Mouse (Mus musculus): ENCODE data around the gene Hddc3. TPM values are rescaled to one million over a fixed set of nuclear protein-coding genes. Genes with fewer than 3 reads are reported as not detected.

Hddc3 gene
- polyA plus RNA-seq, 1 experiment from 2014 or later = 20.2 TPM

DNA sequence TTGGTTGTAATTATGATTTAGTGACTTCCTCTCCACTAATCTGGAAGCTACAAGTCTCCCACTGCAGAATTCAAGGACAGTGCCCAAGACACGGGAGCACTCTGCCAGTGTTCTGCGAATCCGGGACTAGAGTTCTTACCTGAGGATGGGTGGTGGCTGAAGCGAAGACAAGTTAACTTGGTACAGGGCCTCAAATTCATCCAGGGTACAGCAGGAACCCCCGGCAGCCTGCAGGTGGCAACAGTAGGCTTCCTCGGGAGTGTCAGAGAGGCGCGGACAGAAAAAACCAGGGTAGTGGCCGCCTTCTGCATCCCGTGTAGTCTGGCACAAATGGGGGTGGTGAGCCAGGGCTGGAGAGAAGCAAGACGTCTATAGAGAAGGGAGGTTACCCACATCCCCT lies 2.1 kb upstream of the Hddc3 start, which contains the start of gene Unc45a:
TSS of gene Unc45a (minus strand) at position 213 of the 400 bp plus-strand sequence.
- no peaks in the 10 kb centered on the region for H3K9me3 ChIP-seq (replicated peaks; ENCODE audit: low read length)
- peak within 1 kb of the TSS; percentile 89 for H3K27ac ChIP-seq
- peaks cover 16% of the 10 kb centered on the region for H3K36me3 ChIP-seq (ENCODE audit: insufficient read depth, low read length)
- peak within 1 kb of the TSS; percentile 63 for H3K4me3 ChIP-seq (replicated peaks; ENCODE audit: low read depth, low read length)
- peak; percentile 82 for TF ChIP-seq CTCF (IDR thresholded peaks at IDR 0.05; ENCODE audit: low read depth)
- ATAC-seq (replicated peaks; ENCODE audit: low FRiP score, low read depth) = peak; percentile 50; the same call in 1 of the 2 replicates
- peaks cover 15% of the 10 kb centered on the region for H3K4me1 ChIP-seq (replicated peaks; ENCODE audit: insufficient read depth, low read length)
- WGBS = 1% methylated on average over 11 of the region's 11 CpGs
- H3K9ac ChIP-seq (ENCODE audit: low read depth, low read length) = peak within 1 kb of the TSS; percentile 60
- DNase-seq (ENCODE audit: low spot score) = peak; percentile 94
- H3K27me3 ChIP-seq (ENCODE audit: insufficient read depth, low read length) = no peaks in the 10 kb centered on the region
- peak within 1 kb of the TSS; percentile 76 for H3K4me2 ChIP-seq (ENCODE audit: low read length)

GRCm38 (mm10) chr7:80341793-80342192 lies 1.1 kb upstream of the Hddc3 start:
- no peak for DNase-seq (ENCODE audit: low spot score)
- H3K36me3 ChIP-seq (ENCODE audit: insufficient read depth, low read length) = peaks cover 6% of the 10 kb centered on the region; the same call in 1 of the 2 replicates
- peaks cover 18% of the 10 kb centered on the region for H3K4me1 ChIP-seq (replicated peaks; ENCODE audit: insufficient read depth, low read length)
- no peak overlapping the region for H3K4me3 ChIP-seq (replicated peaks; ENCODE audit: low read depth, low read length)
- no peak for ATAC-seq (replicated peaks; ENCODE audit: low FRiP score, low read depth)
- no peaks in the 10 kb centered on the region for H3K9me3 ChIP-seq (replicated peaks; ENCODE audit: low read length)
- no peak for TF ChIP-seq CTCF (IDR thresholded peaks at IDR 0.05; ENCODE audit: low read depth)
- H3K27ac ChIP-seq = no peak overlapping the region
- WGBS = 81% methylated on average over 7 of the region's 7 CpGs
- H3K27me3 ChIP-seq (ENCODE audit: insufficient read depth, low read length) = no peaks in the 10 kb centered on the region
- H3K9ac ChIP-seq (ENCODE audit: low read depth, low read length) = no peak overlapping the region
- H3K4me2 ChIP-seq (ENCODE audit: low read length) = no peak overlapping the region

- Histone ChIP-seq H3K4me2 (ENCODE audit: low read length) (peak overlapping the region; percentile 67), H3K9me3 (replicated peaks; ENCODE audit: low read length) (no peaks in the 10 kb centered on the region), H3K4me1 (replicated peaks; ENCODE audit: insufficient read depth, low read length) (peaks cover 23% of the 10 kb centered on the region), H3K36me3 (ENCODE audit: insufficient read depth, low read length) (no peaks in the 10 kb centered on the region), H3K27ac (peak overlapping the region; percentile 73), H3K9ac (ENCODE audit: low read depth, low read length) (peak overlapping the region; percentile 78), H3K4me3 (replicated peaks; ENCODE audit: low read depth, low read length) (peak overlapping the region; percentile 48), H3K27me3 (ENCODE audit: insufficient read depth, low read length) (no peaks in the 10 kb centered on the region)
- ATAC-seq (replicated peaks; ENCODE audit: low FRiP score, low read depth) = peak; percentile 6
- DNase-seq (ENCODE audit: low spot score) = no peak
- TF ChIP-seq CTCF (IDR thresholded peaks at IDR 0.05; ENCODE audit: low read depth) = no peak
- WGBS = 23% methylated on average over 19 of the region's 19 CpGs
Measured at GRCm38 (mm10) chr7:80343270-80344018, 540 bp downstream of the Hddc3 start.

DNA sequence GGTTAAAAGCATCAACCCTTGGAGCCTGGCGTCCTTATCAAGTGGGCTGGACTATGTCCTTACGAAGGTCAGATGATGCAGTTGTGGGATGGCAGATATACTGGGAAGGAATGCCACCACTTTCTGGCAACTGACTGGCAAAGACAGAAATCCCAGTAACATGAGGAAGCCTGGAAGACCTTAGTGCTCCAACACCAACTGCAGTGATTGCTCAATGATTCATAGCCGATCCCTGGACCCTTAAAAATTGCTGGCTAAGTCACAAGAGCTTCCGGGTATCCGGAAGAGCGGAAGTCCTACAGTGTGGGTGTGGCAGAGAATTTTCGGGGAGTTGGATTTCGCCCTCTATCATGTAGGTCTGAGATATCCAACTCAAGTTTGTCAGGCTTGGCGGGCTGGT lies 3.3 kb downstream of the Hddc3 start:
- H3K4me1 ChIP-seq (replicated peaks; ENCODE audit: insufficient read depth, low read length) = peaks cover 19% of the 10 kb centered on the region
- H3K27ac ChIP-seq = peak overlapping the region; percentile 77; the same call in 1 of the 2 replicates
- H3K27me3 ChIP-seq (ENCODE audit: insufficient read depth, low read length) = no peaks in the 10 kb centered on the region
- H3K9ac ChIP-seq (ENCODE audit: low read depth, low read length) = no peak overlapping the region
- TF ChIP-seq CTCF (IDR thresholded peaks at IDR 0.05; ENCODE audit: low read depth) = no peak
- no peak overlapping the region for H3K4me2 ChIP-seq (ENCODE audit: low read length)
- ATAC-seq (replicated peaks; ENCODE audit: low FRiP score, low read depth) (no peak), DNase-seq (ENCODE audit: low spot score) (no peak)
- WGBS = 79% methylated on average over 9 of the region's 9 CpGs
- H3K4me3 ChIP-seq (replicated peaks; ENCODE audit: low read depth, low read length) = no peak overlapping the region
- H3K9me3 ChIP-seq (replicated peaks; ENCODE audit: low read length) = no peaks in the 10 kb centered on the region
- peaks cover 9% of the 10 kb centered on the region; the same call in 1 of the 2 replicates for H3K36me3 ChIP-seq (ENCODE audit: insufficient read depth, low read length)

GRCm38 (mm10) chr7:80346830-80347229 lies 3.9 kb downstream of the Hddc3 start:
- Histone ChIP-seq H3K27me3 (ENCODE audit: insufficient read depth, low read length) (no peaks in the 10 kb centered on the region), H3K4me3 (replicated peaks; ENCODE audit: low read depth, low read length) (no peak overlapping the region), H3K9me3 (replicated peaks; ENCODE audit: low read length) (no peaks in the 10 kb centered on the region), H3K4me2 (ENCODE audit: low read length) (no peak overlapping the region), H3K27ac (peak overlapping the region; percentile 77), H3K9ac (ENCODE audit: low read depth, low read length) (no peak overlapping the region), H3K36me3 (ENCODE audit: insufficient read depth, low read length) (peaks cover 14% of the 10 kb centered on the region), H3K4me1 (replicated peaks; ENCODE audit: insufficient read depth, low read length) (peaks cover 19% of the 10 kb centered on the region)
- TF ChIP-seq CTCF (IDR thresholded peaks at IDR 0.05; ENCODE audit: low read depth) = no peak
- ATAC-seq (replicated peaks; ENCODE audit: low FRiP score, low read depth) (no peak), DNase-seq (ENCODE audit: low spot score) (no peak)
- WGBS = 69% methylated on average over 5 of the region's 5 CpGs

DNA sequence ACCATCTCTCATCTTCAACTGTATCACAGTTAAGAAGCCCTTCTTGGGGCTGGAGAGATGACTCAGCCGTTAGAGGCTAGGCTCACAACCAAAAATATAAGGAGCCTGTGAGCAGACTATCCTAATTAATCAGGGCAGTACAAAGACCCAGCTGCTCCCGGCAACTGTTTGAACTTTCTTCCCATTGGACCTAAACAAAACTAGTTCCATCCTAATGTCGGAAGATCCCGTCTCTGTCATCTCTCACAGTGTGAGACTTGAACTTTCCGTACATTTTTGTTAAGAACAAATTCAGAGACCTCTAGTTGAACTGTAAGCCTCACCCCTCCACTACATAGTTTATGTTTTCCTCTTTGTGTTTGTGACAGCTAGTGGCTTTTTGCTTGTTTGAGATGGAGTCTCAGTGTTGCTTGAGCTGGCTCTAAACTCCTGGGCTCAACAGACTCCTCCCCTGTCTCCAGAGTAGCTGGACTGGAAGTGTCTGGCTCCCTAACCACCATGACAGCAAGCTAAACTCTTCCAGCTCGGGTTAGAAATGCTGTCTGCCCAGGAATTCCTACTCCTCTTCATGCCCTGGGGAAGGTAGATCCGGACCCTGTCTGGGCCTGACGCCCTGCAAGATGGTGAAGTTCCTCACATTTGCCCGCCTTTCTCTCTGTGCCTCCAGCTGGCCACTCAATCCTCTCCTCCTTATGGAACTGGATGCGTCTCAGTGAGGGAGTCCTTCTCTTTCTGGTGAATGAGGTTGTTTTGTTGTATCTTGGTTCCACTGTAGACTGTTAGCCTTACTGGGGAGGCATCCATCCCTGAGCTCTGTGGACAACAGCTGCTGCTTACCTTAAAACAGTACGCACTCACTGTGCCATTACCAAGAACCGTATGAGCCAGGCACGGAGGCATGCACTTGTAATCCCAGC lies 5.0 kb downstream of the Hddc3 start:
- H3K9me3 ChIP-seq (replicated peaks; ENCODE audit: low read length) = no peaks in the 10 kb centered on the region
- TF ChIP-seq CTCF (IDR thresholded peaks at IDR 0.05; ENCODE audit: low read depth) = no peak
- H3K36me3 ChIP-seq (ENCODE audit: insufficient read depth, low read length) = peaks cover 20% of the 10 kb centered on the region
- DNase-seq (ENCODE audit: low spot score) (peak; percentile 84), ATAC-seq (replicated peaks; ENCODE audit: low FRiP score, low read depth) (peak; percentile 47; the same call in 1 of the 2 replicates)
- no peak overlapping the region for H3K4me2 ChIP-seq (ENCODE audit: low read length)
- H3K27ac ChIP-seq = peak overlapping the region; percentile 77
- H3K4me3 ChIP-seq (replicated peaks; ENCODE audit: low read depth, low read length) = no peak overlapping the region
- 53% methylated on average over 13 of the region's 13 CpGs for WGBS
- no peaks in the 10 kb centered on the region for H3K27me3 ChIP-seq (ENCODE audit: insufficient read depth, low read length)
- H3K4me1 ChIP-seq (replicated peaks; ENCODE audit: insufficient read depth, low read length) = peaks cover 15% of the 10 kb centered on the region
- no peak overlapping the region for H3K9ac ChIP-seq (ENCODE audit: low read depth, low read length)

Data from kidney, postnatal 0 days (tissue).